Mouse (Mus musculus) retina, embryonic 14.5 days (tissue): ENCODE measurements at regions not wholly inside any gene's neighbourhood (a gene's known extent, or its start where the extent isn't known, plus 50 kb on each side); places are given as distances from the start of the nearest gene placed in this dataset.

Source experiments
- DNase-seq: peaks from one replicate; pipeline ENCODE4 v3.0.0-alpha.2; 2015; ENCODE audit warnings: low spot score

GRCm38 (mm10) chr2:27812946-27813345, 73.3 kb upstream of the Col5a1 start:
- no peak for DNase-seq

GRCm38 (mm10) chr2:27813370-27813769, 72.9 kb upstream of the Col5a1 start:
- DNase-seq: no peak

GRCm38 (mm10) chr2:27818656-27819055, 67.6 kb upstream of the Col5a1 start:
- DNase-seq: no peak

- DNase-seq: no peak
Measured at GRCm38 (mm10) chr2:27826826-27827225, 59.4 kb upstream of the Col5a1 start.

- no peak for DNase-seq
Measured at GRCm38 (mm10) chr2:27827582-27827981, 58.6 kb upstream of the Col5a1 start.

- no peak for DNase-seq
Measured at GRCm38 (mm10) chr2:27828237-27828636, 58.0 kb upstream of the Col5a1 start.

GRCm38 (mm10) chr2:27829551-27829950, 56.7 kb upstream of the Col5a1 start:
- DNase-seq: no peak

GRCm38 (mm10) chr2:27834971-27835370, 51.3 kb upstream of the Col5a1 start:
- no peak for DNase-seq

GRCm38 (mm10) chr2:27835758-27836460, 50.3 kb upstream of the Col5a1 start:
- DNase-seq: peak; percentile 28
